Mouse (Mus musculus): ENCODE data around the gene Gpr87.

GRCm38 (mm10) chr3:59225411-59225810 is 30.5 kb upstream of the Gpr87 start:
- no peak for TF ChIP-seq CTCF (IDR thresholded peaks at IDR 0.05; ENCODE audit: low read depth)
- no peak for TF ChIP-seq EP300 (optimal IDR thresholded peaks at IDR 0.05)
